Mouse (Mus musculus) erythroblast, embryonic 14.5 days (primary cell): ENCODE measurements around the gene Nol7. TPM values are rescaled to one million over a fixed set of nuclear protein-coding genes. Genes with fewer than 3 reads are reported as not detected.

ENCODE experiments used
- H3K27me3 ChIP-seq: 2 replicates; pipeline ENCODE4 v1.6.1; 2012; ENCODE audit warnings: inconsistent platforms; ENCODE audit not compliant: control insufficient read depth
- H3K36me3 ChIP-seq: 2 replicates; pipeline ENCODE4 v1.6.1; 2012; ENCODE audit warnings: mild to moderate bottlenecking, inconsistent platforms; ENCODE audit not compliant: control insufficient read depth
- H3K4me1 ChIP-seq: 2 replicates; pipeline ENCODE4 v1.6.1; 2012; ENCODE audit warnings: inconsistent platforms; ENCODE audit not compliant: control insufficient read depth
- H3K4me3 ChIP-seq: replicated peaks from 2 replicates; pipeline ENCODE3; 2012; ENCODE audit warnings: moderate library complexity, mild to moderate bottlenecking, inconsistent platforms
- H3K9me3 ChIP-seq: 2 replicates; pipeline ENCODE4 v1.6.1; 2012; ENCODE audit warnings: low read length, inconsistent platforms, mixed read lengths; ENCODE audit not compliant: control insufficient read depth
- GATA1 ChIP-seq: IDR thresholded peaks from 2 replicates; pipeline ENCODE4 v1.6.1; 2012; ENCODE audit warnings: low read length, inconsistent platforms, mixed read lengths
- TAL1 ChIP-seq: IDR thresholded peaks from 3 replicates; pipeline ENCODE4 v1.6.1; 2012; ENCODE audit warnings: low read length, inconsistent platforms, mixed read lengths
- polyA plus RNA-seq: library from polyadenylated mRNA; stranded (reverse); fragments of >175 nt; gene quantifications from 2 replicates; pipeline ENCODE4 v1.2.3, GENCODE M21; 2012

Nol7 gene
- polyA plus RNA-seq = 24.4 and 27.4 TPM in 2 replicates

DNA sequence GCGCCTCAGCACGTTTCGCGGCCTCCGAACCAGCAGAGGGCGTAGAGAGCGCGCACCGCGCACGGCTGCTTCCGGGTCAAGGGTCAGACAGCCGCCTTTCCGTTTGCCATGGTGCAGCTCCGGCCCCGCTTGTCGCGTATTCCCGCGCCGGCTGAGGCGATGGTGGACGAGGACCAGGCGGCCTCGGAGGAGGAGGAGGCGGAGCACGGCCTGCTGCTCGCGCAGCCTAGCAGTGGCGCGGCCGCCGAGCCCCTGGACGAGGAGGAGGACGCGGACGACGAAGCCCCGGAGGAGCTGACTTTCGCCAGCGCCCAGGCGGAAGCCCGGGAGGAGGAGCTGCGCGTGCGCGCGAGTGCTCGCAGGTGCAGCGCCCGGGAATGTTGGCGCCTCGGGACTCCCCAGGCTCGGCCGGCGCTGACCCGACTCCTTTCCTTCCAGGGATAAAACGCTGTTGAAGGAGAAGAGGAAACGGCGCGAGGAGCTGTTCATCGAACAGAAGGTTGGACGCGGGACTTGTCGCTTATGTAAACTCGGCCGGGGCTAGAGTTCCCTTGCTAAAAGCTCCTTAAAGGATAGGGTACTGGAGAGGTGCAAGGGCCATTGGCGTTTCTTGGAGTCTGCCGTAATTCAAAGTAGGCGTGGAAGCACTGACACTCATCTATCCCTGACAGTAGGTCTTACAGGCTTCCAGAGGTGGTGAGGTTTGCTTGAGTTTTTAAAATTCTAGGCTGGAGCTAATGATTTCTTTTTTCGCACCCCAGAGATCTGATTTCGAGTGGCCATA, at the start of gene Nol7:
Gene Nol7, plus strand, starts transcription at position 94 of the 784 bp plus-strand sequence.
- Histone ChIP-seq H3K4me3 (peak within 1 kb of the TSS; percentile 96), H3K9me3 (peaks cover 7% of the 10 kb centered on the region), H3K27me3 (no peaks in the 10 kb centered on the region), H3K4me1 (peaks cover 15% of the 10 kb centered on the region), H3K36me3 (peaks cover 43% of the 10 kb centered on the region)
- no peak for TF ChIP-seq GATA1
- TF ChIP-seq TAL1 = no peak

DNA sequence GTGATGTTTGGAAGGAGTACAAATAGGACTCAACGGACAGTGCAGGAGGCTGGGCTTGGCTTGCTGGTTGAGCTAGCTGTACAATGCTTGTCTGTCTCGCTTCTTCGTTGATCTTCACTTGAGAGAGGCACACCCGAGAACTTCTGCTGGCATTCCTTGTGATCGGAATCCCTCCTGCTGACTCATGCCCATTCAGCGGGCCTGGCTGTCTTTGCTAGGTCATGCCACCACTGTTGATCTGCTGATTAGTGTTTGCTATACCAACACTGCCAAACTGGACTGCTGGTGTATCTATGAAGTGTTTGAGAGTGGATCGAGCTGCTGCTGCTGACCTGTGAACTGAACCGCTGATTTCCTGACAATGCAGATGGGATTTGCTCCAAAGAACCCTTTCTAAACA, 48.8 kb upstream of the Nol7 start:
- Histone ChIP-seq H3K4me3 (no peak overlapping the region), H3K9me3 (no peaks in the 10 kb centered on the region), H3K27me3 (peaks cover 2% of the 10 kb centered on the region; the same call in 1 of the 2 replicates), H3K4me1 (peaks cover 2% of the 10 kb centered on the region), H3K36me3 (no peaks in the 10 kb centered on the region)
- TF ChIP-seq GATA1 (no peak), TAL1 (no peak)

DNA sequence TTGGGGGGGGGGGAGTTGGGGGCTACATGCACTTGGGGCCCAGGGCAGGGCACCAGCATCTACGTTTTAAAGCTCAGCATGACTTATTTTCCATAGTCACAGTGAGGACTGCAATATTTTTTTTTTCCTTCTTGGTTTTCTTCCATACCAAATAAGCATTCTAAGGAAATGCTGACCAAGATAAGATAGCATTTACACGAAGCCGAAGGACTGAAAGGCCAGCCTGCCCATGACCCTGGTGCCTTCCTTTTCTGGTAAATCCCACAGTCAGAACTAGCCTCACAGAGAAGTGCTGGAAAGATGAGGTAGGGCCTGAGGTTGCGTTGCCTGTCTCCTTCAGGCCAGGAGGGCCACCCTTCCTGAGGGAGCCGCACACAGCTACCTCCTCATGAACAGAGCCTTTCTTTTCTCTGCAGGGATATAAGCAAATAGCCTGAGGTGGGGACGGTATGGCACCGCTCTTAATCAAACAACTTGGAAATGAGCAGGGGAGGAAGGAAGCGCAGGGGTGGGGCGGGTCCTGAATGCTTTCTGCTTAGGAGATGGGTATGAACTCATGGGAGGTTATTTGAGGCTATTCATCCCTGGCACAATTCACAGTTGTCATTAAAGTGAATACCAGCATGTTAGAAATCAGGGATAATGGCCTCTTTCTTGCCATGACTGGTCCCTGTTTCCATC, 47.6 kb upstream of the Nol7 start:
- Histone ChIP-seq H3K9me3 (no peaks in the 10 kb centered on the region), H3K4me1 (peaks cover 2% of the 10 kb centered on the region), H3K27me3 (peaks cover 2% of the 10 kb centered on the region; the same call in 1 of the 2 replicates), H3K36me3 (no peaks in the 10 kb centered on the region), H3K4me3 (no peak overlapping the region)
- TF ChIP-seq GATA1 = no peak
- TF ChIP-seq TAL1 = no peak

DNA sequence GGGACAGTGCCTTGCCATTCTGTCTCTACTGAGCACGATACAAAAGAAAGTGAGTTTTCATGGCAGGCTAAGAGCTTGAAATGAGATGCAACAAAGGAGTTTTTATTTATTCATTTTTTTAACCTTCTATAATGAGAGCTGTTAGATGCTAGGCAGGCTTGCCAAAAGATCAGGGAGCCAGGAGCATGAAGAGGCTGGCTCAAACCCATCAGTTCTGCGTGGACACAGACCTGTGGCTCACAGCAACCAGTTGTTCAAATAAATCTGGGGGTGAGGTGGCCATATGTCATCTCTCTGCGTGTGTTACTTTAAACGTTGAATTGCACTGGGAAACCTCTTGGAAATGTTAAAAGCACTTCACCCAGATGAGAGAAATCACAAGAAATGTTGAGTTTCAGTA, 44.8 kb upstream of the Nol7 start:
- TF ChIP-seq GATA1 (no peak), TAL1 (no peak)
- Histone ChIP-seq H3K4me3 (no peak overlapping the region), H3K4me1 (peaks cover 2% of the 10 kb centered on the region), H3K36me3 (no peaks in the 10 kb centered on the region), H3K27me3 (peaks cover 2% of the 10 kb centered on the region; the same call in 1 of the 2 replicates), H3K9me3 (no peaks in the 10 kb centered on the region)

DNA sequence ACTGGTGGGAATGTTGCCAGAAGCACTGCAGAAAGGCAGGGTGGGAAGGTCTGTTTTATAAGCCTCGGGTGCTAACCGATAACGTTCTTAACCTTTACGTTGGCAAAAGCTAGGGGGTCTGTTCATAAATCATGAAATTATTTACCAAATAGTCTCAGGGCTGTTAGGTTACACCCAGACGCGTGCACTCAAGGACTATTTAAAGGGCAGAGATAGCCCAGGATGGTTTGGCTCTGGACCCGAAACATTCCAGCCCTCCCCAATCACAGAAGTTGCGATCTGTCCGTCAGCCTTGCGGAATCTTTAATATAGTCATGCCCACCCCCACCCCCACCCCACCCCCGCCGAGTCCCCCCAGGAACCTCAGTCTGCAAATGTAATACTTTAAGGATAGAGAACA, 43.8 kb upstream of the Nol7 start:
- H3K4me3 ChIP-seq = no peak overlapping the region
- no peaks in the 10 kb centered on the region for H3K36me3 ChIP-seq
- H3K9me3 ChIP-seq = no peaks in the 10 kb centered on the region
- peaks cover 1% of the 10 kb centered on the region; the same call in 1 of the 2 replicates for H3K27me3 ChIP-seq
- TF ChIP-seq TAL1 (no peak), GATA1 (no peak)
- H3K4me1 ChIP-seq = peaks cover 1% of the 10 kb centered on the region

DNA sequence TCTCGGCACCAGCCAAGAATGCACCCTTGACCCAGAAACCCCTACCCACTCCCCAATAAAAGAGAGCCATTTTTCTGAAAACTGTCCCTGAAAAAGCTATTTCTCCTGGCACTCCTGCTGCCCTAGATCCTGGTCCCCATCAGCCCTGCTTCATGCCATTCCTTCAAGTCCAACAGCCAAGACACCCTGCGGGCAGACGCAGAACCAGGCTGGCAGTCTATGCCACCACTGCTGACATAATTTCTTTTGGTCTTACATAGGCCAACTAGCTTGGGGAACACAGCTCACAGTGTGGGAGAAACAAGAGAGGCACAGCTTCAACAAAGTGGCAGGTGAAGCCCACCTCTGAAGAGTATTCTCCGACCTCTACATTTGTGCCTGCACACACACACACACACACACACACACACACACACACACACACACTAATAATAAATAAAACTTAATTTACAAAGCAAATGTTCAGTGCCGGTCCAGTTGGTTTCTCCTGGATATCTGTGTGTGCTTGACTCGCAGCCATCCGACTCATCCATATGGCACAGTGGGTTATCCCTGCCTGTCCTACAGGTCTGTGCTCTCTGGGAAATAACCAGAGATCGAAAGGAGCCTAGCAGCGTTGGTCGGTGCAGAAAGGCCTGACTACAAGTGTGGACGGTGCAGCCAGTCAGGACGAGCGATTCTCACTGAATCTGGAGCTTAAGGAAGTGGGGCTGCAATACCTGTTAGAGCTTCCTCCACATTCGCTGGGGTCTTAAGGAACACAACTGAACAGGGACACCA, 41.7 kb upstream of the Nol7 start:
- Histone ChIP-seq H3K27me3 (no peaks in the 10 kb centered on the region), H3K4me3 (no peak overlapping the region), H3K36me3 (no peaks in the 10 kb centered on the region), H3K9me3 (no peaks in the 10 kb centered on the region), H3K4me1 (no peaks in the 10 kb centered on the region)
- TF ChIP-seq TAL1 (no peak), GATA1 (no peak)

DNA sequence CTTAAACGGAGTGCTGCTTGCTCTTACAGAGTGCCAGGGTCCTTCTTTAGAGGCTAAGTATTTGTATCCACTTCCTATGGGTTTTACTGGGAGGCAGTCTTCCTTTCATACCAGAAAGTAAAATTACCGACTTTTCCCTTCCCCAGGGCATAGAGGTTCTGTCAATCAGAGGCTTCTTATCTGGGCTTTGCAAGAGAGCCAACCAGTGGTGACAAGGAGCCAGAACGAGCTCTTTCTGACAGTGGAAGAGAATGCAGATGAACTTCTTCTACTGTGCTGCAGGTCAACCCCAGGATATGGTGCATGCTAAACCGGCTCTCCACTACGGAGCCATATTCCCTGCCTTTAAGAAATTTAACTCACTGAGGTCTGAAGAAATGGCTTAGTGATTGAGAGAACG, 37.7 kb upstream of the Nol7 start:
- Histone ChIP-seq H3K4me3 (no peak overlapping the region), H3K9me3 (no peaks in the 10 kb centered on the region), H3K36me3 (no peaks in the 10 kb centered on the region), H3K27me3 (no peaks in the 10 kb centered on the region), H3K4me1 (peaks cover 6% of the 10 kb centered on the region)
- no peak for TF ChIP-seq TAL1
- TF ChIP-seq GATA1 = no peak

DNA sequence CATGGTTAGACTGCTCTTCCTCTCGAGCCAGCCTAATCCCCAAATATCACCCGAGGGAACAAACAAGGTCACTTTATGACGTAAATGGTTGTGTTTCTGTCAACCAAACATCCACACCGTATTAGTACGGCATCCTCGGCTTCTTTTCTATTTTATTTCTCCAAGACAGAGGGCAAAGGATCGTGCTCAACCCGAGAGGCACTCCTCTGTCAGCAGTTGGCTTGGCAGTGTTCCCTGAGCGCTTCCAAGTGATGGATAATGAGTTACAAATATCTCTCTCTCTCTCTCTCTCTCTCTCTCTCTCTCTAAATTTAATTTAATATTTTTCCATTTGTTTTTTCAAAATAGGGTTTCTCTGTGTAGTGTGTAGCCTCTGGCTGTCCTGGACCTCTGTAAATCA, 35.8 kb upstream of the Nol7 start:
- H3K4me1 ChIP-seq = peaks cover 11% of the 10 kb centered on the region
- no peak for TF ChIP-seq TAL1
- TF ChIP-seq GATA1 = no peak
- no peaks in the 10 kb centered on the region for H3K36me3 ChIP-seq
- no peaks in the 10 kb centered on the region for H3K27me3 ChIP-seq
- no peaks in the 10 kb centered on the region for H3K9me3 ChIP-seq
- H3K4me3 ChIP-seq = no peak overlapping the region
